Mouse (Mus musculus) brain, adult 2 months (tissue): ENCODE measurements at regions not wholly inside any gene's neighbourhood (a gene's known extent, or its start where the extent isn't known, plus 50 kb on each side); places are given as distances from the start of the nearest gene placed in this dataset.

ENCODE experiments used
- DNase-seq: peaks from one replicate; pipeline ENCODE4 v3.0.0; 2011; ENCODE audit warnings: low read depth, low spot score

DNA sequence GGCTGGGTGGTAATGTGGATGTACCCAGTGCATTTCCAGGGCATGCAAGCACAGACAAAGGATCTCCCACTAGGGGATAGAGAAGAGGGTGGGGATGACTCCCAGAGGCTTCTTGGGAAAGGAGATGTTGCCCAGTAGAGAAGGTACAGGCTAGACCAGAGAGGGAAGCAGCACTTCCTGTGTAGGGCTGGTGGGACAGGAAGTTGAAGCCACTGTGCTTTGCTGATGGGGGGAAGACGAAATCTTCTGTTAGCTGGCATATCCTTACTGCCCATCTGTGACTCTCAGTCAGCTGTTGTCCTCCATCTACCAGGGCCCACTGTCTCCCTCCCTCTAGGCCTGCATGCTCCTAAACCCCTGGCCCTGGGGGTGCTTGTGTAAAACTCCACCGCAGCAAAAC lies 180.2 kb downstream of the Wdr11 start:
- DNase-seq, result no peak

DNA sequence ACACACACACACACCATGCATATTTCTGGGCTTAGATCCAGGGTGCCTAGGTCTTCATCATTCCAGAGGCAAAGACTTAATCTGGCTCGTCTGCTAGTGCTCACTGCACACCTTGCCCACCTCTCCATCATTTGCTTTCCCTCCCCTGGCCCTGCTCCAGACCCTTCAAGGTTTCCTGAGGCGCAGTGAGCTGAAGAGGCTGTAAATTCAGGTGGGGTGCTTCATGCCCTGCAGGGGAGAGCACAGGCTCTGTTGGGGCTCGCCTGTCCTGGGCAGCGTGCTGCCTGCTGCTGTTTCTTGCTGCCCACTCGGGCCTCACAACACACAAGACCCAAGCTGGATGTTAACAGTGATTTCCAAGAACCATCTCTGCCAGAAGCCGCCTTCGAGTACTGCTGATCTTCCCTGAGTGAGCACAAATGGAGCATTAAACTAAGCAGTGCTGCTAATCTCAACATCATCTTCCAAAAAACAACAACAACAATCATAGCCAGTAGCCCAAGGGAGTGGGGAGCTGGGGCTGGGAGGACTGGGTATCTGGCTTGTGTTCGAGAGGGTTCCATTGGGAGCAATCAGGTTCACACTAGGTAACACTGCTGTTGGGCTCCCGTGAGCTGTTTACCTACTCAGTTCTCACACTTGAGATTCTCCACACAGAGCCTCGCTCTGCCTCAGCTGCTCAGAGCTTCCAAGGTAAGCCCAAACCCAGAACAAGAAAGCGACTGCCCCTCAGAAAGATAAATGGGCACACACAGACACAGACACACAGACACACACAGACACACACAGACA lies 181.1 kb downstream of the Wdr11 start:
- DNase-seq, result no peak

DNA sequence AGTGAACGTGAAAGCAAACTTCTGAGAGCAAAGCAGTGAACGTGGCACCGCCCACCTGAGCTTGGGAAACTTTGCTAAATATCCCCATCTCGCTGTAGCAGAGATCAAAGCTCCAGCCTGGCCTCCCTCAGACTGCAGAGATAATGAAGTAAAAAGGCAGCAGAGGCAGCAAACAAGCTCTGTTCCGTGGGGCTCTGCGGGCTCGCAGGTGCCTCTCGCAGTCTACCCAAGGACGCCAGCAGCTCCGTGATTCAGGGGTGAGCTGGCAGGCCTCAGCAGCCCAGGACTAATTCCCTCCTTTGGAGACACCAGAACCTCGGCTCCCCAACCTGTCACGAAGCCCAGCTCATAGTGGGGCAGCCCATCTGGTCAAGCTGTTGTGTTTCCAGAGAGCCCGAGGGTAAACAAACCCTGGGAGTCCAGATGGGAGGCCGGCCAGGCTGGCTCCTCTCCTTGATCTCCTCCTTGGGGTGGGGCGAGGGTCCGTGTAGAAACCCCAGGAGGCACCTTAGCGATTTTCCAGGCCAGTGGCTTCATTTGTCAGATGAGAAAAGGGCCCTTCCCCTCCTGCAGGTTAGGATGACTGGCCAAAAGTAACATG lies 182.7 kb downstream of the Wdr11 start:
- DNase-seq, result peak; percentile 90

DNA sequence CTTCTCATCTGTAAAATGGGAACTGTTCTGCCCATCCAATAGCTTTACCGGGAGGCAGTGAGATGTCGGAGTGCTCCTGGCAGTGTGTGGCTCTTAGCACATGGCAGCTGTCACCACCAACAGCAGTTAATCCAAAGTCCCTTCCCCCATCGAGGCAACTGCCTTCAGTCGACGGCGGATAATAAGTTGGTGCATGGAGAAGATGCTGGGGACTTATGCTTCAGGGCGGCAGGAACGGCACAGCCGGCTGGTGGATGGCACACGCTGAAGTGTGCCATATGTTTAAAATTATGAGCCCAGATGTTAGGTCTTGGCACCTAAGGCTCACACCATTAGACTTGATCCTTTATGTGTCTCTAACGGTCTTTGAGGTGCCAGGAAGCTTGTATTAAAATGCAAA lies 183.5 kb downstream of the Wdr11 start:
- DNase-seq, result no peak

DNA sequence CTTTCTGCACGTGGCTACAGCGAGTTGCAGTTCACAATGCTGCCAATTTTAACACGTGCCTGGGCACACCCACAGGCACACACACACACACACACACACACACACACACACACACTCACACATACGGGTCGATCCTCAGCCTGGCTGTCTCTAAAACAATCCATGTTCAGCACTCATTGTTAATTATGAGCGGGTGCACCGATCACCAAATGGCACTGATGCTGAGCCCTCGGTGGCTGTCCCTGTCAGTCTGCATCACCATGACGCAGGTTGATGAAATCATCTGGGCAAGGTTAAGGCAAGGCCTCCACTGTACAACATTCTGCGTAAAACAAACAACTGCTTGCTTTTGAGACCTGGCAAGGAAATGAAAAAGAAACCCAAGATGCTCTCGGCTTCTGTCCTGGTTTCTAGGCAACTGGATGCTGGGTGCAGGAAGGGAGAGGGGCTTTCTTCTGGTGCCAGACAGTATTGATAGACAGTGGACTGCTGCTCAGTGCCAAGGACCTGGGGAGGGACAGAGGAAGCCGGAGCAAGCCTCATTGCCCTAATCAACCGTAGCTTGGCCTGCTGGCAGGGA lies 187.3 kb downstream of the Wdr11 start:
- DNase-seq, result peak; percentile 69

DNA sequence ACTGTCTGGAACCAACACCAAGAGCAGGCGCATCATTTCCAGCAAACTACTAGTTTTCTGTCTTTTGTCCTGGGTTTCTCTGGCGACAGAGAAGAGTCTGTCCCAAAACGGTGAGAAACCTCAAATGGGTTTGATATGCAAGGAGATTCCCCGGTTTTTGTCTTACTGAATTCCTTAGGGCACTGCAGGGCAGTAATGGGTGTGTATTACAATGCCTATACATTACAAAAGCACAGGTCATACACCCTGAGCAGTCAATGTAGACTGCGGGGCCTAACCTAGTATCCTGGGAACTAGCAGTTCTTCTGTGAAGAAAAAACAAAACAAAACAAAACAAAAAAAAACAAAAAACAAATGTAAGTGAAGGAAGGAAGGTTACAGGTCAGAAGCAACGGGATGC lies 188.3 kb downstream of the Wdr11 start:
- DNase-seq, result no peak

DNA sequence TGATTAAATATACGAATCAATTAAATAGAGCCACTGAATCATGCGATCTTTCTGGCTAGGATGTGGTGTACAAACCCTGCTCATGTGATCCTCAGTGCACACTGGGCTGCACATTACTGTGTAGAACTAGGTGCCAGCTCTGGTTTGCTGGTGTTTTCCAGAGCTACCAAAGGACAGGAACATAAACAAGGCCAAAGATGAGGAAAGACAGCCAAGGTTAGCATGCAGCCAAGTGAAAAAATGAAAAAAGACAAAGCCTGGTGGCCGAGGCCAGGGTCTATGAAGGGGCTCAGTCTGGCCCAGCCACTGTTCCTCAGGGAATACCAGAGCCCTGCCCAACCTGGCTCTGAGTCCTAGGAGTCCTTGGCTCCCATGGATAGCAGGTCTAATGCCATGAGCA lies 190.1 kb downstream of the Wdr11 start:
- no peak for DNase-seq

DNA sequence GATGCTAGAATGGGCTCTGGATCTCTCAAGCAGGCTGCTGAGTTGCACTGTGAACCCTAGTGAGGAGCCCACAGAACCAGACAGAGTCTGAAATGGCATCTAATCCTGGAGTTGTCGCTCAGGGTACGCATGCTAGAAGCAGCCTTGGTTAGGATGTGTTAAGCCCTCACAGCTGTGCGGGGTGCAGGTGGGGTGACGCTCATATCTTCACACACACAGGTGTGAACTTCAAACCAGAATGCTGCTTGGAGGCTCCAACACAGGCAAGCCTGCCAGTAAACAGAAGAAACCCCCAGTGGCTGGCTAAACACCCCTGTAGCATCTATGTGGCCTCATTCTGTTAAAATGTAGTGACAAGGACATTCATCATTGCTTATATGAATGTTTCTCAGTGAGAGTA lies 193.3 kb downstream of the Wdr11 start:
- no peak for DNase-seq

DNA sequence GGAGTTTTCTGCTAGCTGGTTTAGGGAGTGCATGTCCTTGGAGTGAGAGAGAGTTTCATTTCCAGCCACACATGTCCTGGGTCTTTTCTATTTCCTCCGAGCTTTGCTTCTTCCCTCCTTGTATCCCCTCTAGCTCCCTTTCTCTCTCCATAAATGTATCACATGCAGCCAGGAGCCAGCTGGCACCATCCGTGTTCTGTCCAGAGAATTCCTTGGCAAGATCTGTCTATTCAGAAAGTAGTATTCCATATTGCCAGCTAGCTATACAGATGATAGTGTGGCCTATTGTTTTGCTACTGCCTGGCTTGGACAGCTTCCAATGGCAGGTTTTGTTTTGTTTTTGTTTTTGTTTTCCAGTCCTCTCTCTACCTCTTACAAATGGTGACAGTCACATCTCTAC lies 195.3 kb downstream of the Wdr11 start:
- peak; percentile 50 for DNase-seq

DNA sequence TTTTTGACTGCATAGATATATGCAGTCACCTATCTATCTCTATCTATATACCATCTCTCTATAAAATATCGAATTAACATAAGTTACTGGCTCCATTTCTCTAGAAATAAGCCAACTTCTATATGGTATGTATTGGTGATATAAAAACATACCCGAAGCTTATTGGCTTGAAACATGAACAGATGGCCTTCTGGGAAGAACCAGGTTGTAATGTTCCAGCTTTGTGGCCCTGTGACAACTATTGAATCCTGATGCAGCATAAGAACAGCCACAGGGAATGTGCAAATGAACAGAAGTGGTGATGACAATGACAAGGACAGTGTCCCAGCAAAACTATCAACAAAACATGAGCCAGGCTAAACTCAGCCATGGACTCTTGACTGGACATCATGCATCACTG lies 196.1 kb downstream of the Wdr11 start:
- DNase-seq, result peak; percentile 58

DNA sequence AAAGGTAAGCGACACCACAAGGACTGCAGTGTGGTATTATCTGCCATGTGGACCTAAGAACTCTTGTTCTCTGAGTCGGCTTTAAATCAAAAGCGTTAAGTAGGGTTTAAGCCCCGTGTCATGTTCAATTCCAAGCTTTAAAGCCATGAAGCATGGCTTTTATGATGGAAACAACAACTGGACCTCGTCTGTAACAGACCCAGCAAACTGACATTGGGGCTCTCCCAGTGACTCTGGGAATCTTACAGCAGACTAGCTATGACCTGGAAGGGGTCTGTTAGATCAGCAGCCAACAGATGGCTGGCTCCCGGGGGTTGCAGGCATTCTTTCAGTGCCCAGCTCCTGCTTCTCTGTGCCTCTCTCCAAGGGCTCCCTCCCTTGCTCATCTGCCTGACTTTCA lies 197.8 kb downstream of the Wdr11 start:
- no peak for DNase-seq

DNA sequence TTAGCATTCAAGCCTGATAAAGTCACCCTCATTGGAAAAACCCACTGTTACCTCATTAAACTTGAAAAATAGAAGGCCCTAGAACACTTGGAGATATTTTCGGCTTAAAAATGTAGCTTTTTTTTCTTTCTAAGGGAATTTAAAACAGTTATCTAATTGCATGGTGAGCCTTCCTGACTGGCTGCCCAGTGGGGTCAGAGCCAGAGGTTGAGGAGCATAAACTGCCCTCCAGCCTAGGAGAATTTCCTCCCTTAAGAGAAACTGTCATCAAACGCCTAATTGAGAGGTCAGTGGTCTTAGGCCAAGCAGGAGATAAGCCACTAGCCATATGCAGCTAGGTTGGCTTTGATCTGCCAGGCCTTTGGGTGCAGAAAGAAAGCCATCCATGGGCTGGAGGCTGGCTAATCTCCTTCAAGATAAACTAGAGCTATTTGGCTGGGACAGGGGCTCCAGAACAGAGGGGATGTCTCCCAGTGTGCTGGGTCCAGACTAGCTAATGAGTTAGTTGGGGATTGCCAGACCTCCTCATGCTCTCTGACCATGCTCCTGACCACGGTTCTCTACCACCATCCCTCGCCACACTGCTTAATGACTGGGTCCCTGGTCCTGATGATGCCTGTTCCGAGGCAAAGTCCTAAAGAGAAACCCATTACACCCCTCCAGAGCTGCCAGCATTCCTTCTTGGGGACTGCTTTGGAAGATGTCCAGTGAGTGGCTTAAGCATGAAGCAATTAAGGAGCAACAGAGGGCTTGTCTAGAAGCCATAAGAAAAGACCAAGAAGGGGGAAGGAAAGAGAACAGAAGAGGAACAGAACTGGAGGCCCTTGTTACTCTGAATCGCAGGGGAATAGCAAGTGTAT lies 199.2 kb downstream of the Wdr11 start:
- no peak for DNase-seq

DNA sequence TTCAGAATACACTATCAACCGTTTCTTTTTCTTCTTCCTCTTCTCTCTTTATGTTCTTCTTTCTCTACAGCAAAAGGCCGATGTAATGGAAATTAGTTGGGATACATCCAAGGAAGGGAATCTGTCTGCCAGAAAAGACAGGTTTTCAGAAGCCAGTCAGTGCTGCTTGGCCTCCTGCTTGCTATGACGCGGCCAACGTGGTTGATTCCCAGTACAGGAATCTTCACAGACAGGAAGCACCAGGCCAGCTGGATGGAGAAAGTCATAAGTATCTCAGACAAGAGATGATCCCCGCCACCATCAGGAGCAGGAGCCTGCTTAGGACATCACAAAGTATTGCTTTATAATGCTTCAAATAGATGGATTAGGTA lies 199.8 kb downstream of the Wdr11 start:
- DNase-seq, result peak; percentile 59

DNA sequence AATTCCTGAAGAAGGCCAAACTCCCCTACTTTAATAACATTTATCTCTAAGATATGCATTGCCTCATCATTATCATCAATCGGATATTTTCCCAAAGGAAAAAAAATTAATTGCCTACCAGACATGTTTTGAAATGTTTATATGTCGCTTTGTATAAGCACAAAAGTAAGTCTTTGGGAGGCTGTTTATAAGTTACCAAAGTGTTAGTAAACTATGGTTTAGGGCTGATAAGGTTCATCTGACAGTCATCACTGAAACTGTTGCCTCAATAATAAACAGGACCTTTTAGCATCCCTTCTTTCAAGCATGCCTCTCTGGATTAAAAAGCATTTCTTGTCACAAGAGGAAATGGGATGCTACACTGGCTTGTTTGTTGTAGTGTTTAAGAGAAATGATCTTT lies 202.1 kb downstream of the Wdr11 start:
- DNase-seq, result no peak

DNA sequence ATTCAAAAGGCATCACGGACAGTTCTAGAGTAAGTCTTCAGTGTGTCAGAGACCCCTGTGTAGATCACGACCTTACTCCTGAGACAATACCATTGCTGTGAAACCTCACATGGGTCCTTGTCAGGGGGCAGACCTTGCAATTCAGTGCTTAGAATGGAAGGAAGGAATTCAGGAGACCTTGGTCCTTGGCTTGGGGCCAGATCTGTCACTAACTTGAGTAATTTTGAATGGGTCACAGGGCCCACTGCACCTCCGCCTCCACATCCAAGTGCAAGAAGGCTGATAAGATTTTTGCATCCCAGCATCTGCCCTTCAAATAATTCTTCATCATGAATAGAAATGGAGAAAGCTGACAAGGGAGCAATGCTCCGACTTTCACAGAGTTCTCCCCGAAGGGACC lies 202.6 kb downstream of the Wdr11 start:
- DNase-seq, result no peak

DNA sequence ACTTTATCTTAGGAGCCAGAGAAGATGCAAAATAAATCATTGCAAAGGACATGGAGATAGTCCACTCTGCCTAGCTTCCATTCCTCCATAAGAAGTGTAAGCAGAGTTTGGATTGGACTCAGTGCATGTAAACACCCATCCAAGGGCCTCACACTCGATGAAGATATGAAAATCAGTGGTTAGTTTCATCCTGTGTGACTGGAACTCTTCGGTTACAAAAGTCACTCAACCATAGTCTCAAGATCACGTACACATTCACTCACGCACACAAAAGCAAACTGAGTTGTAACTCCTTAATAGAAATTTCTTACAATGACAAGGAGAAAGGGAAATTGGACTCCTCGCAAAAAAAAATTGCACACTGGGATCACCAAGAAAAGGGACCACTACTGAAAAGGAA lies 206.9 kb downstream of the Wdr11 start:
- DNase-seq, result no peak

DNA sequence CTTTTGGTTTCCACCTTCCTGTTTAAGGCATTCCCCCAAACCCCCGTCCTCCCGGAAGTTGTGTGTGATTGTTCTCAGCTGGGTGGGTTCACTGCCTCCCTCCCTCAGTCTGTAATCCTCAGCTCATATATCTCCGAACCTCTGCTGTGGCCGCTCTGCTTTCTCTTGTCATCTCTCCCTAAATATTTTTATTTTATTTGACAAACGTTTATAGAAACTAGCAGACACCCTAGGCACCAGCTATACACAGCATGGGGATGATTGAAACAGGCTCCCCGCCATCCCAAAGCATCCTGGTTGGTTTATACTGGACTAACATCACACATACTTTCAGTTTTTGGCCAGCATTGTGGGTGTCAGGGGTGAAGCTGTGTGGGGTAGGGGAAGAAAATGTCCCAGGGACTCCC lies 208.8 kb downstream of the Wdr11 start:
- DNase-seq, result no peak

DNA sequence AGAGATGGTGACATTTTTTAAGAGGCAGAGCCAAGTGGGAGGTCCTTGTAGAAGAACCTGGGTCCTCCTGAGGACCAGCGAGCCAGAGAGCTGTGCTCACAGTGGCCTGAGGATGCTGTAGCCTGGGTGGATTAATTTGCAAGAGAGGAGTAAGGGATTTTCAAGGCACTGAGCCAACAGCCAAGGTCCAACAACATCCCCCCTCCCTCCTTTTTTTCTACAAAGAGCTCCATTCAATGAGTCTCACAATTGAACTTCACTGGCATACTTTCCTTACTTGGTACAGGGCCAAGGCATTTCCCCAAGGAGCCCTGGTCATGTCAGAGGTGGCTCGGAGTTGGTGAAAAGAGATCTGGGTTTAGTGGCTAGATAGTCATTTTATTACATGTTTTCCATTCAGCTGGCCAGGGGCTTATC lies 209.8 kb downstream of the Wdr11 start:
- peak; percentile 25 for DNase-seq

DNA sequence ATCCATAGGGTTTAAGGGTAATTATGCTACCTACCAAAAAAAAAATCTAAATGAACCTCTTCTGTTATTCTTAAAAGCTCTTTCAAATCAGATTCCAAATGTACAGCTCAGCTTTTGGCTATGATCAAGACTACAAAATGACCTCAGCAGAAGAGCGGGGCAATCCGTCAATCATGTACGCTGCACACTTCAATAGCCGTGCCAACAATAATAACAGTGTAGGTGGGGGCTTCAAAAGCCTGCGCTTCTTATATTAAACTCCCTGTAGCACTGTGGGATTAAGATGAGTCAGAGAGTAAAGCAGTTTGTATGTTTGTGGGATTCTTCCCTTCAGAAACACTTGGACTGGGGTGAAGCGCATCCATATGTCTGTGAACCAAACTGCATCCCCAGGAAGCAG lies 210.5 kb downstream of the Wdr11 start:
- no peak for DNase-seq

DNA sequence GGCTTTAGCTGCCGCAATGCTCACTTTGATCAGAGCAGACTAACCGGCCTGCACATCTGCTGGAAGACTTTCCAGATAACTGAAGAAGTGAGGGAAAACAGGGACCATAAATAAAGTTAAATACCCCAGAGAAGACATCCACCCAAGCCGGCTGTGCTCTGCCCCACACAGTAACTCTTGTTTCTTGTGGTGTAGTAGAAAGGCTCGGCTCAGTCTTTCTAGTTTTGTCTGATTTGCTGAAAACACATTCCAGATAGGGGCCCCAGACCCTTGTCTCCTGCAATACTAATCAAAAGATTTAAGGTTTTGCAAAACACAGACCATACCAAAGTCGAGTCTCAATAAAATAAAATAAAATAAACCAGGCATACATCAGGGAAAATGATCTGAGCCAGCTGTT lies 213.7 kb downstream of the Wdr11 start:
- no peak for DNase-seq

DNA sequence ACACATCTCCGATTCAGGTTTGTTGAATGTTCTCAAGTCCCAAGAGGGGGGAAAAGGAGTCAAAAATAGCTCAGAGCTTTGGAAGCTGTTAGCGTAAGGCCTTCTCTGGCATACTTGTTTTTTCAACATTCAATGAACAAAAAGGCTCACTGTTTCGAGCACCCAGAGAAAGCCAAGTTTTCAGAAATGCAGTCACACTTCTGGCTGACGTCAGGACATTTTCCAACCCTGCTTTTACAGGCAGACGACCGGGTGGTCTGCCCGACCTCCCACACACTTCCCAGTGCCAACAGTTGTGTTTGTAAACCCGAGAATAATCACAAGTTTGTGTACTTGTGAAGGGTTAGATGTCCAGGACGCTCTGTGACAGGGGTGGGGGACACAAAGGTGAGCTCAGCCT lies 218.5 kb downstream of the Wdr11 start:
- DNase-seq, result peak; percentile 72

DNA sequence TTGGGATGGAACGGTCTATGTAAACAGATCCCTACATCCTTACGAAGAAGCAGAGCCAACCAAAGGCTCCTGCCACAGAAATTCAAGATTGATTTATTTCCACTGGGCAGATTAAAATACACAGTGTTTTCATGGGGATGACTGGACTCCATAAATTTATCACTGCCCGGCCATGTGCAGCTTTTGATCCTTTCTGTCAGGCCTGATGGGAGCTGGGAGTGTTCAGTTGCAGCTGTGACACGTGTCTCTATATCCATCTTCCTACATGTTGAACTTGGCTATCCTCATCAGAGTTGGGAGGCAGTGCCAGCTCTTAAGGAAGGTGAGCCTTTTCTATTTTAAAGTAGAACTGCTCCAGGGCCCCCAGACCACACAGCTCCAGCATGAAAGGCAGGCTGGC lies 218.9 kb downstream of the Wdr11 start:
- no peak for DNase-seq
